Mouse (Mus musculus): ENCODE measurements at regions not wholly inside any gene's neighbourhood (a gene's known extent, or its start where the extent isn't known, plus 50 kb on each side); places are given as distances from the start of the nearest gene placed in this dataset.
"Not testable (repeated sequence)": the region's sequence is repeated elsewhere in the genome, so short reads cannot be mapped to it uniquely, and the experiment has no call there.

GRCm38 (mm10) chr17:9235141-9235571 lies 186.7 kb upstream of the Gm17728 start:
- Histone ChIP-seq H3K27ac (ENCODE audit: insufficient read depth, low read length) (no peak overlapping the region), H3K4me3 (ENCODE audit: insufficient read depth, low read length) (no peak overlapping the region), H3K4me1 (ENCODE audit: control insufficient read depth, insufficient read depth, low read length) (peaks cover 7% of the 10 kb centered on the region)

GRCm38 (mm10) chr17:9258646-9259170 lies 163.2 kb upstream of the Gm17728 start:
- no peak for TF ChIP-seq CTCF (IDR thresholded peaks at IDR 0.05; ENCODE audit: extremely low read depth, insufficient read depth, low read length)
- no peak for TF ChIP-seq POLR2A (IDR thresholded peaks at IDR 0.05; ENCODE audit: extremely low read depth, insufficient read depth, low read length)
- no peak overlapping the region for H3K4me3 ChIP-seq (ENCODE audit: insufficient read depth, low read length)
- H3K27ac ChIP-seq (ENCODE audit: insufficient read depth, low read length), result no peak overlapping the region
- peaks cover 3% of the 10 kb centered on the region; the same call in 1 of the 2 replicates for H3K4me1 ChIP-seq (ENCODE audit: control insufficient read depth, insufficient read depth, low read length)

More at GRCm38 (mm10) chr17:9235141-9235571, 186.7 kb upstream of the Gm17728 start:
- TF ChIP-seq CTCF (IDR thresholded peaks at IDR 0.05; ENCODE audit: extremely low read depth, insufficient read depth, low read length), result no peak
- TF ChIP-seq POLR2A (IDR thresholded peaks at IDR 0.05; ENCODE audit: extremely low read depth, insufficient read depth, low read length), result no peak

- no peak overlapping the region for H3K4me3 ChIP-seq (ENCODE audit: insufficient read depth, low read length)
- no peaks in the 10 kb centered on the region for H3K4me1 ChIP-seq (ENCODE audit: control insufficient read depth, insufficient read depth, low read length)
- TF ChIP-seq POLR2A (IDR thresholded peaks at IDR 0.05; ENCODE audit: extremely low read depth, insufficient read depth, low read length), result no peak
- no peak for TF ChIP-seq CTCF (IDR thresholded peaks at IDR 0.05; ENCODE audit: extremely low read depth, insufficient read depth, low read length)
- H3K27ac ChIP-seq (ENCODE audit: insufficient read depth, low read length), result no peak overlapping the region
Observed at GRCm38 (mm10) chr17:9268776-9269175, 153.1 kb upstream of the Gm17728 start.

GRCm38 (mm10) chr17:9278046-9278445 lies 143.8 kb upstream of the Gm17728 start:
- not testable (repeated sequence) for H3K4me1 ChIP-seq (ENCODE audit: control insufficient read depth, insufficient read depth, low read length); H3K4me3 ChIP-seq (ENCODE audit: insufficient read depth, low read length); H3K27ac ChIP-seq (ENCODE audit: insufficient read depth, low read length)

- TF ChIP-seq POLR2A (IDR thresholded peaks at IDR 0.05; ENCODE audit: extremely low read depth, insufficient read depth, low read length) (no peak), CTCF (IDR thresholded peaks at IDR 0.05; ENCODE audit: extremely low read depth, insufficient read depth, low read length) (no peak)
- H3K27ac ChIP-seq (ENCODE audit: insufficient read depth, low read length), result no peak overlapping the region
Observed at GRCm38 (mm10) chr17:9279481-9279880, 142.4 kb upstream of the Gm17728 start.

GRCm38 (mm10) chr17:9281891-9282290 lies 140.0 kb upstream of the Gm17728 start:
- Histone ChIP-seq H3K4me3 (ENCODE audit: insufficient read depth, low read length) (no peak overlapping the region), H3K4me1 (ENCODE audit: control insufficient read depth, insufficient read depth, low read length) (no peaks in the 10 kb centered on the region), H3K27ac (ENCODE audit: insufficient read depth, low read length) (no peak overlapping the region)
- TF ChIP-seq POLR2A (IDR thresholded peaks at IDR 0.05; ENCODE audit: extremely low read depth, insufficient read depth, low read length) (no peak), CTCF (IDR thresholded peaks at IDR 0.05; ENCODE audit: extremely low read depth, insufficient read depth, low read length) (no peak)

More at GRCm38 (mm10) chr17:9279481-9279880, 142.4 kb upstream of the Gm17728 start:
- Histone ChIP-seq H3K4me3 (ENCODE audit: insufficient read depth, low read length) (no peak overlapping the region), H3K4me1 (ENCODE audit: control insufficient read depth, insufficient read depth, low read length) (no peaks in the 10 kb centered on the region)

- H3K4me3 ChIP-seq (ENCODE audit: insufficient read depth, low read length), result no peak overlapping the region
- H3K4me1 ChIP-seq (ENCODE audit: control insufficient read depth, insufficient read depth, low read length), result no peaks in the 10 kb centered on the region
- no peak overlapping the region for H3K27ac ChIP-seq (ENCODE audit: insufficient read depth, low read length)
- no peak for TF ChIP-seq POLR2A (IDR thresholded peaks at IDR 0.05; ENCODE audit: extremely low read depth, insufficient read depth, low read length)
- no peak for TF ChIP-seq CTCF (IDR thresholded peaks at IDR 0.05; ENCODE audit: extremely low read depth, insufficient read depth, low read length)
Observed at GRCm38 (mm10) chr17:9282333-9283176, 139.3 kb upstream of the Gm17728 start.

GRCm38 (mm10) chr17:9286431-9286830 lies 135.4 kb upstream of the Gm17728 start:
- TF ChIP-seq CTCF (IDR thresholded peaks at IDR 0.05; ENCODE audit: extremely low read depth, insufficient read depth, low read length) (no peak), POLR2A (IDR thresholded peaks at IDR 0.05; ENCODE audit: extremely low read depth, insufficient read depth, low read length) (no peak)
- peaks cover 3% of the 10 kb centered on the region; the same call in 1 of the 2 replicates for H3K4me1 ChIP-seq (ENCODE audit: control insufficient read depth, insufficient read depth, low read length)
- no peak overlapping the region for H3K27ac ChIP-seq (ENCODE audit: insufficient read depth, low read length)
- no peak overlapping the region for H3K4me3 ChIP-seq (ENCODE audit: insufficient read depth, low read length)

- Histone ChIP-seq H3K4me1 (ENCODE audit: control insufficient read depth, insufficient read depth, low read length) (peaks cover 5% of the 10 kb centered on the region; the same call in 1 of the 2 replicates), H3K4me3 (ENCODE audit: insufficient read depth, low read length) (no peak overlapping the region), H3K27ac (ENCODE audit: insufficient read depth, low read length) (no peak overlapping the region)
- TF ChIP-seq POLR2A (IDR thresholded peaks at IDR 0.05; ENCODE audit: extremely low read depth, insufficient read depth, low read length), result no peak
- no peak for TF ChIP-seq CTCF (IDR thresholded peaks at IDR 0.05; ENCODE audit: extremely low read depth, insufficient read depth, low read length)
Observed at GRCm38 (mm10) chr17:9286834-9287233, 135.0 kb upstream of the Gm17728 start.

- no peak overlapping the region for H3K4me3 ChIP-seq (ENCODE audit: insufficient read depth, low read length)
- no peak overlapping the region for H3K27ac ChIP-seq (ENCODE audit: insufficient read depth, low read length)
- H3K4me1 ChIP-seq (ENCODE audit: control insufficient read depth, insufficient read depth, low read length), result peaks cover 5% of the 10 kb centered on the region; the same call in 1 of the 2 replicates
- TF ChIP-seq CTCF (IDR thresholded peaks at IDR 0.05; ENCODE audit: extremely low read depth, insufficient read depth, low read length) (no peak), POLR2A (IDR thresholded peaks at IDR 0.05; ENCODE audit: extremely low read depth, insufficient read depth, low read length) (no peak)
Observed at GRCm38 (mm10) chr17:9287682-9288081, 134.2 kb upstream of the Gm17728 start.

All from cortical plate, adult 2 months (tissue).